Mouse (Mus musculus): ENCODE measurements around the gene Ppfibp2. TPM values are rescaled to one million over a fixed set of nuclear protein-coding genes. Genes with fewer than 3 reads are reported as not detected.
A peak's percentile ranks its signal among the peaks of the same experiment; 100 is the strongest.

Ppfibp2 gene
- polyA plus RNA-seq, 1 experiment, result 27.0 TPM

- TF ChIP-seq POLR2A (IDR thresholded peaks at IDR 0.05; ENCODE audit: borderline replicate concordance, extremely low read depth, low read depth, low read length) (no peak), CTCF (IDR thresholded peaks at IDR 0.05; ENCODE audit: insufficient read depth, low read length) (no peak)
- no peak for DNase-seq
- Histone ChIP-seq H3K4me1 (ENCODE audit: control insufficient read depth, insufficient read depth, low read length) (no peaks in the 10 kb centered on the region), H3K4me3 (replicated peaks; ENCODE audit: extremely low read depth, low read depth, low read length) (no peak overlapping the region)
- WGBS, result 51% methylated on average over 3 of the region's 3 CpGs
These were observed 160.9 kb downstream of the Ppfibp2 start for GRCm38 (mm10) chr7:107755905-107756304.

GRCm38 (mm10) chr7:107756748-107757147, 161.7 kb downstream of the Ppfibp2 start:
- 78% methylated on average over 2 of the region's 2 CpGs for WGBS
- Histone ChIP-seq H3K4me3 (replicated peaks; ENCODE audit: extremely low read depth, low read depth, low read length) (no peak overlapping the region), H3K4me1 (ENCODE audit: control insufficient read depth, insufficient read depth, low read length) (no peaks in the 10 kb centered on the region)
- TF ChIP-seq CTCF (IDR thresholded peaks at IDR 0.05; ENCODE audit: insufficient read depth, low read length) (no peak), POLR2A (IDR thresholded peaks at IDR 0.05; ENCODE audit: borderline replicate concordance, extremely low read depth, low read depth, low read length) (no peak)
- DNase-seq, result no peak

GRCm38 (mm10) chr7:107757308-107758151, 162.5 kb downstream of the Ppfibp2 start, which contains the start of gene Cyb5r2:
TSS of gene Cyb5r2 (minus strand) at chr7:107758032.
- WGBS, result 10% methylated on average over 23 of the region's 23 CpGs
- TF ChIP-seq CTCF (IDR thresholded peaks at IDR 0.05; ENCODE audit: insufficient read depth, low read length) (no peak), POLR2A (IDR thresholded peaks at IDR 0.05; ENCODE audit: borderline replicate concordance, extremely low read depth, low read depth, low read length) (no peak)
- no peak for DNase-seq
- no peak within 1 kb of the TSS for H3K4me3 ChIP-seq (replicated peaks; ENCODE audit: extremely low read depth, low read depth, low read length)
- H3K4me1 ChIP-seq (ENCODE audit: control insufficient read depth, insufficient read depth, low read length), result no peaks in the 10 kb centered on the region

GRCm38 (mm10) chr7:107770812-107771211, 175.8 kb downstream of the Ppfibp2 start:
- Histone ChIP-seq H3K4me1 (ENCODE audit: control insufficient read depth, insufficient read depth, low read length) (no peaks in the 10 kb centered on the region), H3K4me3 (replicated peaks; ENCODE audit: extremely low read depth, low read depth, low read length) (no peak overlapping the region)
- DNase-seq, result no peak
- TF ChIP-seq POLR2A (IDR thresholded peaks at IDR 0.05; ENCODE audit: borderline replicate concordance, extremely low read depth, low read depth, low read length) (no peak), CTCF (IDR thresholded peaks at IDR 0.05; ENCODE audit: insufficient read depth, low read length) (no peak)
- 50% methylated on average over 6 of the region's 6 CpGs for WGBS

GRCm38 (mm10) chr7:107778216-107778615, 183.2 kb downstream of the Ppfibp2 start:
- no peaks in the 10 kb centered on the region for H3K4me1 ChIP-seq (ENCODE audit: control insufficient read depth, insufficient read depth, low read length)
- no peak for DNase-seq
- TF ChIP-seq POLR2A (IDR thresholded peaks at IDR 0.05; ENCODE audit: borderline replicate concordance, extremely low read depth, low read depth, low read length), result no peak
- TF ChIP-seq CTCF (IDR thresholded peaks at IDR 0.05; ENCODE audit: insufficient read depth, low read length), result no peak
- no peak overlapping the region for H3K4me3 ChIP-seq (replicated peaks; ENCODE audit: extremely low read depth, low read depth, low read length)
- WGBS, result 61% methylated on average over 1 of the region's 1 CpGs

- no peak for DNase-seq
- TF ChIP-seq POLR2A (IDR thresholded peaks at IDR 0.05; ENCODE audit: borderline replicate concordance, extremely low read depth, low read depth, low read length) (no peak), CTCF (IDR thresholded peaks at IDR 0.05; ENCODE audit: insufficient read depth, low read length) (peak; percentile 19; the same call in 1 of the 2 replicates)
These were observed 184.6 kb downstream of the Ppfibp2 start for GRCm38 (mm10) chr7:107779611-107780010.

GRCm38 (mm10) chr7:107787977-107788620, 193.1 kb downstream of the Ppfibp2 start:
- H3K4me1 ChIP-seq (ENCODE audit: control insufficient read depth, insufficient read depth, low read length), result no peaks in the 10 kb centered on the region
- WGBS, result 49% methylated on average over 3 of the region's 3 CpGs
- TF ChIP-seq CTCF (IDR thresholded peaks at IDR 0.05; ENCODE audit: insufficient read depth, low read length) (0 out of 2 replicates have a peak, but pooled peaks have one; percentile 9), POLR2A (IDR thresholded peaks at IDR 0.05; ENCODE audit: borderline replicate concordance, extremely low read depth, low read depth, low read length) (no peak)
- H3K4me3 ChIP-seq (replicated peaks; ENCODE audit: extremely low read depth, low read depth, low read length), result no peak overlapping the region
- DNase-seq, result no peak

More at GRCm38 (mm10) chr7:107779611-107780010, 184.6 kb downstream of the Ppfibp2 start:
- Histone ChIP-seq H3K4me3 (replicated peaks; ENCODE audit: extremely low read depth, low read depth, low read length) (no peak overlapping the region), H3K4me1 (ENCODE audit: control insufficient read depth, insufficient read depth, low read length) (no peaks in the 10 kb centered on the region)
- WGBS, result 36% methylated on average over 4 of the region's 4 CpGs

GRCm38 (mm10) chr7:107796500-107796899, 201.5 kb downstream of the Ppfibp2 start:
- TF ChIP-seq CTCF (IDR thresholded peaks at IDR 0.05; ENCODE audit: insufficient read depth, low read length) (no peak), POLR2A (IDR thresholded peaks at IDR 0.05; ENCODE audit: borderline replicate concordance, extremely low read depth, low read depth, low read length) (no peak)
- Histone ChIP-seq H3K4me1 (ENCODE audit: control insufficient read depth, insufficient read depth, low read length) (no peaks in the 10 kb centered on the region), H3K4me3 (replicated peaks; ENCODE audit: extremely low read depth, low read depth, low read length) (no peak overlapping the region)
- WGBS, result 70% methylated on average over 2 of the region's 2 CpGs
- DNase-seq, result no peak

Other genes starting within 250 kb of the Ppfibp2 start
- gene Syt9, start 224.5 kb upstream of the Ppfibp2 start, polyA plus RNA-seq (2012; rRNA removed), result 0.21 and 0.48 TPM in 2 replicates
- 7.4 and 11.1 TPM in 2 replicates for gene Olfml1, start 27.8 kb upstream of the Ppfibp2 start, polyA plus RNA-seq (2012; rRNA removed)
- gene 5330417H12Rik, start 30.0 kb downstream of the Ppfibp2 start, polyA plus RNA-seq (2012; rRNA removed), result not detected in 2 replicates
- not detected in 2 replicates for gene Cyb5r2, start 162.8 kb downstream of the Ppfibp2 start, polyA plus RNA-seq (2012; rRNA removed)
- gene Ovch2, start 206.0 kb downstream of the Ppfibp2 start, polyA plus RNA-seq (2012; rRNA removed), result not detected in 2 replicates
- gene Olfr467, start 217.1 kb downstream of the Ppfibp2 start, polyA plus RNA-seq (2012; rRNA removed), result not detected in 2 replicates
- not detected in 2 replicates for gene Olfr469, start 230.3 kb downstream of the Ppfibp2 start, polyA plus RNA-seq (2012; rRNA removed)